Mouse (Mus musculus): ENCODE measurements around the gene Tspan18. TPM values are rescaled to one million over a fixed set of nuclear protein-coding genes. Genes with fewer than 3 reads are reported as not detected.

Gene Tspan18
- under 1 TPM; 0.46 to 0.80 TPM for total RNA-seq (2023)

GRCm38 (mm10) chr2:93333817-93334731, at the start of gene Tspan18:
Tspan18 (minus strand) TSS chr2:93334505.

GRCm38 (mm10) chr2:93187323-93187996, 146.8 kb downstream of the Tspan18 start, which contains the start of gene Trp53i11:
Trp53i11 (plus strand) TSS chr2:93187548.

Other genes starting within 250 kb of the Tspan18 start
- gene Trp53i11, start 147.0 kb downstream of the Tspan18 start, total RNA-seq (2023), result 1 to 10 TPM; 5.8 to 7.6 TPM
- 100 to 1,000 TPM; 163 to 164 TPM for gene Cd82, start 128.6 kb upstream of the Tspan18 start, total RNA-seq (2023)
- not detected for gene Gm10803, start 226.1 kb upstream of the Tspan18 start, total RNA-seq (2023)

Measured in neutrophil, adult 59 days (primary cell).